Mouse (Mus musculus) spleen, adult 2 months (tissue): ENCODE results near the gene Ccdc33. TPM values are rescaled to one million over a fixed set of nuclear protein-coding genes. Genes with fewer than 3 reads are reported as not detected.

Experiments used
- DNase-seq, 2 experiments: peaks; one replicate each; pipeline versions ENCODE4 v3.0.0 to v3.0.0-alpha.2; 2012 to 2021; ENCODE audit warnings: low spot score in 2 of 2, low read depth in 1 of 2
- H3K27ac ChIP-seq: fragments of 200-500 bp; 2 replicates; pipeline ENCODE4 v1.5.1; 2012; ENCODE audit warnings: low read length, inconsistent platforms; ENCODE audit not compliant: insufficient read depth
- H3K27me3 ChIP-seq: fragments of 200-500 bp; 2 replicates; pipeline ENCODE4 v1.6.1; 2012; ENCODE audit warnings: mild to moderate bottlenecking, moderate library complexity, low read length, inconsistent platforms; ENCODE audit not compliant: control insufficient read depth, insufficient read depth
- H3K36me3 ChIP-seq: fragments of 200-500 bp; 2 replicates; pipeline ENCODE4 v1.6.1; 2012; ENCODE audit warnings: mild to moderate bottlenecking, low read length, inconsistent platforms; ENCODE audit not compliant: control insufficient read depth, insufficient read depth
- H3K4me1 ChIP-seq: fragments of 200-500 bp; 2 replicates; pipeline ENCODE4 v1.6.1; 2011; ENCODE audit warnings: inconsistent platforms; ENCODE audit not compliant: control insufficient read depth, insufficient read depth, insufficient read length
- H3K4me3 ChIP-seq: fragments of 200-500 bp; 2 replicates; pipeline ENCODE4 v1.5.1; 2011; ENCODE audit warnings: mild to moderate bottlenecking, inconsistent platforms; ENCODE audit not compliant: insufficient read depth, insufficient read length; ENCODE audit errors: extremely low read depth
- CTCF ChIP-seq: fragments of 200-500 bp; IDR thresholded peaks from 2 replicates; pipeline ENCODE4 v1.5.1; 2011; ENCODE audit warnings: mild to moderate bottlenecking, inconsistent platforms; ENCODE audit not compliant: insufficient read depth, insufficient read length, insufficient replicate concordance; ENCODE audit errors: extremely low read depth
- POLR2A ChIP-seq: fragments of 200-500 bp; IDR thresholded peaks from 2 replicates; pipeline ENCODE4 v1.6.1; 2011; ENCODE audit warnings: low read depth, low read length, inconsistent platforms
- WGBS: fragments of 180-500 bp; shearing (Covaris S2); methylation state at CpG from one replicate; pipeline ENCODE4 v1.1.7; 2018; 5-methylcytosine and 5-hydroxymethylcytosine counted together
- polyA plus RNA-seq: library from polyadenylated mRNA; depleted of rRNA; stranded (reverse); fragments of >200 nt; gene quantifications from 2 replicates; pipeline ENCODE4 v1.2.3, GENCODE M21; 2012

The Ccdc33 gene
- polyA plus RNA-seq, 1 experiment, result 0.09 TPM

DNA sequence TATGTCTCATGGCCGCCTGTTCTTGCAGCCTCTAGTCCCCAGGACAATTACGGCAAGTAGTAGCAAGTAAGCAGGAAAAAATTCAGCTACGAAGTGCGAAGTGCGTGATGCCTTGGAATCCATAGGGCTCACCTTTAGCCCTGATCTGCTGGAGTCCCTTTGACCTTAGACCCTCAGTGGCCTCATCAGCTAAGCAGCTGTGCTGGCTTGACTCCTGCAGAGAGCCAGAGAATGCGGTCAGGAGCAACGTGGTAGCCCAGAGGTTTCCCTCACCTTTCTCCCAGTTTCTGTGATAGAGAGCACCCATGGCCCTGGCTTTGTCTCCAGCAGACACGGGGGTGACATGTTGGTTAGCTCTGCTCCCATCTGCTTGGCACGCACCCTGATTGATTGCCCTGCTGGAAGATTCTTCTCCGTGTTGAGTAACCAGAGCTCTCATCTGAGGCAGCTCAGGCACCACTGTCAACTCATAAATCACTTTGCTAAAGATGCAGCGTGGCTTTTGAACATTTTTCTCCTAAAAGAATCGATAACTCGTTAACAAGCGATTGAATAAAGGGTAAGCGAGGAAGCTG lies 12.9 kb downstream of the Ccdc33 start:
- 76% methylated on average over 15 of the region's 15 CpGs for WGBS
- H3K27me3 ChIP-seq, result no peaks in the 10 kb centered on the region
- H3K4me3 ChIP-seq, result no peak overlapping the region
- no peaks in the 10 kb centered on the region for H3K4me1 ChIP-seq
- no peak overlapping the region for H3K27ac ChIP-seq
- TF ChIP-seq POLR2A (no peak), CTCF (no peak)
- no peak for DNase-seq
- H3K36me3 ChIP-seq, result no peaks in the 10 kb centered on the region

DNA sequence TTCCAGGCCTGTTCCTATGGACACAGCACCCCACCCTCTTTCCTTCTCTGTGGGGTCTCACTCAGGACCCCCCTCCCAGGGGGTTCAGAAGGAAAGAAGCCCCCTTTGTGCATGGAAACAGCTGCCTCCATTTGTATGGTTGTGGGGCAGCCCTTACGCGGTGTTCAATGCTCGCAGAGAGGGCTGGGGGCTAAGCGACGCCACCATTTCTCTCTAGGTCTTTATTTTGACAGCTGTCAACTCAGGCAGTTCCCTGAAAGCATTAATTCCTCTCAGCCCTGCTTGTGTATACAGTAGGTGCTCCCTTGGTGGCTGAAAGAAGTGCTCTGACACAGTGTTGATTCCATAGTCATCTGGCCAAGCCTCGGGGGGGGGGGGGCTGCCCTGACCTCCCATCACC lies 15.0 kb downstream of the Ccdc33 start:
- 92% methylated on average over 6 of the region's 6 CpGs for WGBS
- Histone ChIP-seq H3K27ac (no peak overlapping the region), H3K36me3 (no peaks in the 10 kb centered on the region), H3K4me3 (no peak overlapping the region), H3K4me1 (no peaks in the 10 kb centered on the region), H3K27me3 (no peaks in the 10 kb centered on the region)
- no peak for TF ChIP-seq CTCF
- TF ChIP-seq POLR2A, result no peak
- no peak for DNase-seq

DNA sequence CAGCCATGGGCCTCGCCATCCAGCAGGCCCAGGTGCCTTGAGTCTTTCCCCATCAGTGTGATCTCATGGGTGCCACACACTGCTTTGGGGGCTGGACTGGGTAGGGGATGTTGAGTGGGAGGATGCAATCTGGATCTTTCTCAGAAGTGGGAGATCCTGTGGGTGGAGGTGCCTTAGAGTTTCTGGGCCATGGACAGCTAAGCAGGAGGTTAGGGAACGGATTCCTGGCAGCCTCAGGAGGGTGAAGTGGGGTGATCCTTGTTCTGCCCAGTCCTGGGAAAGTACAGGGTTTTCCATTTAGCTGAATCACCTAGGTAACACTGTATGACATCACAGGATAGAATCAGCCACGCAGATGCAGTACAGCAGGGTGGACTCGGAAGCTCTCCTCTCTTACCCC lies 16.6 kb downstream of the Ccdc33 start:
- Histone ChIP-seq H3K4me1 (no peaks in the 10 kb centered on the region), H3K4me3 (no peak overlapping the region), H3K36me3 (no peaks in the 10 kb centered on the region), H3K27me3 (no peaks in the 10 kb centered on the region), H3K27ac (no peak overlapping the region)
- WGBS, result 75% methylated on average over 4 of the region's 4 CpGs
- DNase-seq, result no peak
- TF ChIP-seq POLR2A, result no peak
- TF ChIP-seq CTCF, result no peak

DNA sequence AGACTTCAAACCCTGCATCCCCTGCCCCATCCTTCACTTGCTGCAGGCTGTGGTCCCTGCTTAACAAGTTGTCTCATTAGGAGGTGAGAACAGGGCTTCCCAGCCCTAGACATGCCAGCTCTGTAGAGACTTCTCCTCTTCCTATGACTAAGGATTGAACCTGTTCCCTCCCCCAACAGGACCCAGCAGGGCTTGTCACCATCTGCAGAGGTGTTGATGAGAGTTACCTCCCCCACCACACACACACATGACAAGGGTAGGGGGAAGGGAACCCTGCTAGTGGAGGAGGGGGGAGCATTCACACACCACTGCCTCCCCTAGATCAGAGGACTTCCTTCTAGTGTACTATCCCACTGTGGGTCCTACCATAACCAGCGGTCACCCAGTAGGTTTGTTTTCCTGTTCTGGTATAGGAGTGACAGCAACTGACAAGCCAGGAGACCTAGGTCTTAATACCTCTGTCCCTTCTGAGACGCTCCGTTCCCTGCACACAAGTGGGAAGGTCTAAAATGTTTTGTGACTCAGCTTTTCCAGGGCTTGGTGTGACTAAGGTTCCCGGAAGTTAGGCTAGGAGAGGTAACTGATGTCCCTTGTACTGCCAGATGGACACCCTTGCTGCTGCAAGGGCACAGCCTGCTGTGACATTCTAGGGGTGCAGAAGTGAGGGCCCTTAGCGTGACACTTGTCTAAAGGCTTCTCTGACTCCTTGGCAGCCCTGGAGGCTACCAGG lies 18.6 kb downstream of the Ccdc33 start:
- Histone ChIP-seq H3K27ac (no peak overlapping the region), H3K4me1 (no peaks in the 10 kb centered on the region), H3K27me3 (no peaks in the 10 kb centered on the region), H3K4me3 (no peak overlapping the region), H3K36me3 (no peaks in the 10 kb centered on the region)
- TF ChIP-seq CTCF, result no peak
- TF ChIP-seq POLR2A, result no peak
- WGBS, result 81% methylated on average over 5 of the region's 5 CpGs
- DNase-seq, result no peak

DNA sequence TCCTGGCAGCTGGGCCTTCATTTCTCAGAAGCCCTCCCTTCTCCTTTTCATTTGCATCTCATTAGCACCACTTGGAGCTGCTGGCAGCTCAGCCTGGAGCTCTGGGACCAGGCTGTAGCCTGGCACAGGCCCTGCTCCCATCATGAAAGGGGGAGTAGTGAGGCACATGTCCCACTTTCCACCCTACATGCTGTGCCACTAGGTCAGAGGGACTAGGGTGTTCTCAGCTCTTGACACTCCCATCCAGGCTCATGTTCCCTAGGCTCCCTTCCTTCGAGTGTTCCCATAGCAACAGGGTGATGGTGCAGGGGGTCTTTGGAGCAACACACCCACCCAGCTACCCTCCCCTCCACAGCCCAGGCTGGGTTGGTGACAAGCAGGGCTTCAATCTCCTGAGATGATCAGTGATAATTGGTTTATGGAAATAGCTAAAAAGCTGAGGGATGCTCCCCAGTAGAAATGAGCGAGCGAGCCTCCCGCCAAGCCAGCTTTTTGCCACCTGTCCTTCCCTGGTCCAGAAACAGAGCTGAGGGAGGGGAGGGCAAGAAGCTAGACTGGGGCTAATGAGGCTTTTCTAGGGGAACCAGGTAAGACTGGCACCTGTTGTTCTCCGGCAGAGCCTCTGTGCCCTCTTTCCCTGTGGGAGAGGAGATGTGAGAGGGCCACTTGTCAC lies 21.9 kb downstream of the Ccdc33 start:
- TF ChIP-seq CTCF (no peak), POLR2A (no peak)
- no peak overlapping the region for H3K27ac ChIP-seq
- no peak overlapping the region for H3K4me3 ChIP-seq
- WGBS, result 78% methylated on average over 5 of the region's 5 CpGs
- H3K27me3 ChIP-seq, result no peaks in the 10 kb centered on the region
- no peak for DNase-seq
- H3K4me1 ChIP-seq, result no peaks in the 10 kb centered on the region
- H3K36me3 ChIP-seq, result no peaks in the 10 kb centered on the region

DNA sequence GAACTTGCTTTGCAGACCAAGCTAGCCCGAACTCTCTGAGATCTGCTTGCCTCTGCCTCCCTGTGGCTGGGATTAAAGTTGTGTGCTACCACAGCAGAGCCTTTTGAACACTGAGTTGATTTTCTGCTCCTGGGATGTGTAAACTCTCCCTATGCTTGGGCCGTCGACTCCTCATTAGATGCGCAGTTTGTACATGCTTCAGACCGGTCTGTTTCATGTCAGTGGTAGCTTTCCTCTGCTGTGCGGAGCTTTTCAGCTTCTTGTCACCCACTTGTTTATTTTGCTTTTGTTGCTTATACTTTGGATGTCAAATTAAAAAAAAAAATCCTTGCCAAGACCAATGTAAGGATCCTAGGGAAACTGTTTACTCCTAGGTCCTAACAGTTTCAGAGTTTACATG lies 22.6 kb downstream of the Ccdc33 start:
- H3K27me3 ChIP-seq, result no peaks in the 10 kb centered on the region
- no peak for DNase-seq
- 89% methylated on average over 6 of the region's 6 CpGs for WGBS
- no peak overlapping the region for H3K27ac ChIP-seq
- H3K4me1 ChIP-seq, result no peaks in the 10 kb centered on the region
- TF ChIP-seq CTCF, result no peak
- no peak overlapping the region for H3K4me3 ChIP-seq
- H3K36me3 ChIP-seq, result no peaks in the 10 kb centered on the region

DNA sequence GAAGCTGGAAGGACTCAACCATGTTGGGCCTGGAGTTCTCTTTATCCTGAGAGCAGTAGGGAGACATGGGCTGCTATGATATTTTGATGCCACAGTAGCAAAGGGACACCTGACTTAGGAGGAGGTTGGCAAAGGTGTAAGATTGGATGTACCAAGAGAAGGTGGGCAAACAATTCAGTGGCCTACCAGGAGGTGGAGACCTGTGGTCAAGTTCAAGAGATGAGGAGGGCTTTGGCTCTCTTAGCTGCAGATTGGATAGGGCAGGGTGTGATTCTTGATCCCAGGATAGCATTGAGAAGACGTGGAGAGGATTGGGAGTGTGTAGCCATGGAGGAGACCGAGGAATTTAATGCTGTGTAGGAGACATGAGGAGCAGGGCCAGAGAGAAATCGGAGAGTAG lies 24.8 kb downstream of the Ccdc33 start:
- WGBS, result 76% methylated on average over 3 of the region's 3 CpGs
- no peak for DNase-seq
- H3K4me1 ChIP-seq, result no peaks in the 10 kb centered on the region
- TF ChIP-seq POLR2A (no peak), CTCF (no peak)
- H3K27ac ChIP-seq, result no peak overlapping the region
- no peaks in the 10 kb centered on the region for H3K27me3 ChIP-seq
- no peaks in the 10 kb centered on the region for H3K36me3 ChIP-seq
- H3K4me3 ChIP-seq, result no peak overlapping the region
